Mouse (Mus musculus): ENCODE measurements at regions not wholly inside any gene's neighbourhood (a gene's known extent, or its start where the extent isn't known, plus 50 kb on each side); places are given as distances from the start of the nearest gene placed in this dataset.

DNA sequence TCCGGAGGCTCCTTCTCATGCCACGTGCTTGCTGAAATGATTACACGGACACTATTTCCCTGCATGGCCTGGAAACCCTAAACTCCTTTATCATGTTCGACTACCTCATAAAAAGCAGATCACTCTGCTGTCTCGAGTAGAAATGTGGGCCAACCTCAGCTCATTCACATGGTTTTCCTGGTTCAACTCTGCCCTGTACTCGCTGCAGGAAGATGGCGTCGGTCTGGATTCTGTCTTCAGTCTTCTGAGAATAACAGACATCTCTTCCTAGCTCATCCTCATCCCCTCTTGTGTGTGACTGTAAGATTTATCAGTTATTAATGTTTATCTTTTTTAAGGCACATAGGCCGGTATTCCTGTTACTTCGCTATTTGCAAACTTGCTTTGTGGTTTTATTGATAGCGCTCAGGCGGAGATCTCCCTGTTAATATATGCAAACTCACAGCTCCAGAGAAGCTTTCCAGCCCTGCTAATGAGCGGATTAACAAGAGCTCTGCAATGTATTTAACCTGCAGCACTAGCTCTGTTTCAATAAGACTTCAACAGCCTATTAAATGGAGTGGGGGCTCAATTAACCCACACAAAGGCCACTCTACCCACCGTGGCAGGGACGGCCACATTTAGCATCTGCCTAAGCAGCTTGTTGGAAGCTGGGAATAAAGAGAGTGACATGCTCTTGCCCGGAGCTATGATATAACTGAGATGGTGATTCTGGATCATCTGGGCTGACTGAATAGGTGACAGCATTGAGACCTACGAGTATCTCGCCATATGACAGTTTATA, 159.5 kb upstream of the Eomes start:
- DNase-seq (ENCODE audit: extremely low spot score in 1 of 2, low spot score in 1 of 2), result no peak

DNA sequence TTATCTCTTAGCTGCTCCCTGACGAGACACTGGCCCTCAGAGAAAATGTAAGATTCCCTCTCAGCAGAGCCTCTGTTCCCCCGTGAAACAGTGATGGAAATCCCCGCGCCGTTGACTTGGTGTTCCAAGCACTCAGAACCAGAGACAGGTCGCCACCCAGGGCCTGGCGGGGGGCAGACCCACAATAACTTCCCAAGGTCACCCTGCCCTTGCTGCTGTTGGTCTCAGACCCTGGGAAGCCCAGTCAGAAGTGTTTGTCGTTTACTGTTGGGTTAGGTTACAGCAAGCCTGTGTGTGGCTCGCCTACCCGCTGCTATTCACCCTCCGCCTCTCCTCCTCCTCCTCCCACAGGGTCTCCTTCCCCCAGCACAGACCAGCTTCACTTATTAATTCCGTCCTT, 154.2 kb upstream of the Eomes start:
- no peak for DNase-seq (ENCODE audit: extremely low spot score in 1 of 2, low spot score in 1 of 2)

DNA sequence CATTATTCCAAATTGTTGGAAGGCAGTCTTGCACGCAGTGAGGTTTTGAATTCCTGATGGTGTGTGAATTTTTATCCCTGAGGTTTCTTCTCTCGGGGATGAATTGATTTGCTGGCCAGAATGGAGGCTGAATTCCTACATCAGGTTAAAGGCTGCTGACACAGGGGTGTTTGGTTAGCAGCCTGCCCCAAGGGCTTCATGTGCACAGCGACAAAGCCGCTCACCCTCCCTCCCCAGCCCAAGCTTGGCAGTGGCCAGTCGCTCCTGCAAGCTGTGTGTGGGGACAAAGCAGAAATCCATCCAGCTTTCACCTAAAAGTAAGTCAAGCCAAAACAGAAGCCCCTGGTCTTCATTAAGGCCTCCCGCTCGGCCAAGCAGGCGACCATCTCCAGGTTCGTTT, 151.4 kb upstream of the Eomes start:
- DNase-seq (ENCODE audit: extremely low spot score in 1 of 2, low spot score in 1 of 2), result no peak

DNA sequence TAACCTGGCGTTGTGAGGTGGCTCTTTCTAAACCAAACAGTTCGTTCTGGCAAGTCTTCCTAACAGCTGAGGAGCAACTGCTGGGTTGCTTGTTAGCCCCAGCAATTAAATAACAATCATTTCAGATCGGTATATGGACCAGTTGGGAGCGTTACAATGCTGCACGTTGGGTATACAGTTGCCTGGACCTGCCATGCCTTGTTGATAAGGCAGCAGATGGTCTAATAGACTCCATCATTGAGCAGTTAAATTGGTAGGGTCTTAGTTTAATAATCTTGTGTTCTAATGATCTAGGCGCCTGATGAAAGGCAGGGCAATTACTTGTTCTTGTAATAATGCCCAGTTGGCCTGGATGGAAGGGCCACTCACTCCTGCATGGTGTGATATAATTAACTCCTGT, 150.1 kb upstream of the Eomes start:
- no peak for DNase-seq (ENCODE audit: extremely low spot score in 1 of 2, low spot score in 1 of 2)

DNA sequence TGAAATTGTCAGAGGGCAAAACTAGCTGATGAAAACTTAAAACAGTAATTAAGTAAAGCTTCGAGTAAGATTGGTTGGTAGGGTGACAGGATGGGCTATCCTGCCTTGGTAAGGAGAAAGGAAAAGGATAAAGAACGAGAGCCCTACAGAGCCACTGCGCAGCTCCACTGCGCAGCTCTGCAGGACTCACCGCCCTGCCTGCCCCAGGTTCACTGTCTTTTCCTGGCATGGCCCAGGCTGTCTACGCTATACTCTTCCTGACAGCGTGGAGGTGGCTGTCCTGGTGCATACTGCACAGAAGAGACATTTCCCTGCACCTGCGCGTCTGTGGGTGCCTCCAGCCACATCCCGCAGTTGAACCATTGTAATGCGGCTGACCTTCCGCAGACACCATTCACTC, 136.6 kb upstream of the Eomes start:
- no peak for DNase-seq (ENCODE audit: extremely low spot score in 1 of 2, low spot score in 1 of 2)

DNA sequence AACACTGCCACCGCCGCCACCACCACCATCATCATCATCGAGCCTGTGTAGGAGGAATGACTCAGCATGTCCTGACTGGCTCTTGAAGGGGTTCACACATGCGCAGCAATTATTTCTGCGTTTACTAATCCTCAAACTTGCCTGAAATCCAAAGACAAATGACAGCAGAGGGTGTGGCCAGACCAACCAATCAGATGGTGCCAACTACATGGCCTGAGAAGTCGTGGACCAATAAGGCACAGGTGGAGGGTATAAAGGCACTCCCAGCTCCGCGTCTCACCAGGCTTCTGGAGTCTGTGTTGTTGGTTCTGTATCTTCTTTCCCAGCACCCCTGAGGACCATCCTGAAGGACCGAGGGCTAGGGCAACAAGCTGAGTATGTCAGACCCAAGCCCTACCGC, 123.1 kb upstream of the Eomes start:
- no peak for DNase-seq (ENCODE audit: extremely low spot score in 1 of 2, low spot score in 1 of 2)

DNA sequence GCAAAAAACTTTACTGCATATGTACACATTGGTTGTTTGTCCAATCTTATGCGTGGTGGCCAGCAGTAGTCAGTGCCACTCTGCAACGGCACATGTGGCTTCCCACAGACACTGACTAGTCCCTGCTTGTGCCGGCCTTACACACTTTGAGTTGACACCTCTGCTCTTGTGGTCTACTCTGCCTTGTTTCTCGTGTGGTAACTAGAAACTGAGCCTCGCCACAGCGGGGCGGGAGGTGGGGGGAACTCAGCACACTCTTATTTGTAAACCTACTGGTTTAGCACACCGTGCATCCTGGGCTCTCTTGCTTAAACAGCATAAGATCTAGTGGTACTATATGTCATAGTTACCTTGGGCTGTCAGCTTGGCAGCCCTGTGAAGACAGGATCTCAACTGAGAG, 120.6 kb upstream of the Eomes start:
- no peak for DNase-seq (ENCODE audit: extremely low spot score in 1 of 2, low spot score in 1 of 2)

DNA sequence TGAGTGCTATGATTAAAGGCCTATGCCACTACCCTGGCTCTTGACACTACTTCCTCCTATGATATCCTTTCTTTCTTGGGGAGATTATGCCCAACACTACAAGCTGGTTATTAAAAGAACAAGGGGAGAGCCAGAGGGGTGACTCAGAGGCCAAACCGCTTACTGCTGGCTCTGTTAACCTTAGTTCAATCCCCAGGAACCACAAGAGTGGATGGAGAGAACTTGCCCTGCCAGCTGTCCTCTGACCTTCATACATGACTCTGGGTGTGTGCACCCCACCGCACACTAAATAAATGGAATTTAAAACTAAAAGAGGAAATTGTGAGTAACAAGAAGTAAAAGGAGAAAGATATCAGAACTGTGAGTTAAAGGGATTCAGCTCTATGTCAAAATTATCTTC, 114.1 kb upstream of the Eomes start:
- DNase-seq (ENCODE audit: extremely low spot score in 1 of 2, low spot score in 1 of 2), result no peak

DNA sequence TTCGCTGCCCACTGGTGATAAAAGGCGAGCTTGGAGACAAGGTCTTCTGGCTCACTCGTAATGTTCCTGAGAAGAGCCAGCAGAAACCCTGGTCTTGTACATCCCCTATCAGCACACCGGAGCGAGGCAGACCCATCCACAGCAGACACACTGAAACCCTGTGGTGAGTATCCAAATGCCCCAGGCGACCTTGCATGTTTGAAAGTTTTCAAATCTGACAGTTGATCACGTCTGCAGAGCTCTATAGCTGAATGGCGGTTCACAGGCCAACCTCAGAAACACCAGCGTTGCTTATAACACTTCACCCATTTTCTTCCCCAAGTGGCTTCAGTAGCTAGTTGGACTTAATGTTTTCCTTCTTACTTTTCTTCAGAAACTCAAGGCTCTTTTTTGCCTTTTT, 112.6 kb upstream of the Eomes start:
- no peak for DNase-seq (ENCODE audit: extremely low spot score in 1 of 2, low spot score in 1 of 2)

DNA sequence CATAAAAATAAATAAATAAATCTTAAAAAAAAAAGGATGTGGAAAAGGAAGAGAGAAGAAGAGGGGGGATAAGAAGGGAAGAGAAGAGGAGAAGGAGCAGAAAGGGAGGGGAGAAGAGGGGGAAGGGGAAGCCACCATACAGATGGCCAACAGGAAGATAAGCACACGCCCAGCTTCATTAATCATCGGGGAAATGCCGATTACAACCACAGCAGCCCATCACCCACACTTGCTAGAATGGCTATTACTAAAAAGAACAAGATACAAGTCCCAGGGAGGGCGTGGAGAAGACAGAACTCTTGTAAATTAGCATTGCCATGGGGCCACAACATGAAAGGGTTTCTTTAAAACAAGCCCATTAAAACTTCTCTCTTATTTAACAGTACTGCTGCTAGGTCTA, 110.7 kb upstream of the Eomes start:
- DNase-seq (ENCODE audit: extremely low spot score in 1 of 2, low spot score in 1 of 2), result no peak

DNA sequence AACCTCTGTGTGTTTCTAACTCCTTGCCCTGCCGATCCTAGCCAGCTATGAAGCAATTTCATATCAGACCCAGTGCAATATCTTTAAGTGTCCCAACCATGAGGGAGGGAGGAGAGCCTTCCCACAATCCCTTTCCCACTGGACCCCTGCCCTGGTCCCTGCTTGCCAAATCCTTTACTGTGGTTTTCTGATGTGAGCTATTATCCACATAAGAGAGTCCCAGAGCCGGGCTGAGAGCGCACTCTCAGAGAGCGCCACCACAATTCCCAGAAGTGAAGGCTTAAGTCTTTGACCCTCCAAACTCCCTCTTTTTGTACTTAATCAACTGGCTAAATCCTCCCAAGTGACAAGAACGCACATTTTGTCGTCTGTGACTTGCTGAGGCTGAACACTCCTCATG, 107.4 kb upstream of the Eomes start:
- no peak for DNase-seq (ENCODE audit: extremely low spot score in 1 of 2, low spot score in 1 of 2)

DNA sequence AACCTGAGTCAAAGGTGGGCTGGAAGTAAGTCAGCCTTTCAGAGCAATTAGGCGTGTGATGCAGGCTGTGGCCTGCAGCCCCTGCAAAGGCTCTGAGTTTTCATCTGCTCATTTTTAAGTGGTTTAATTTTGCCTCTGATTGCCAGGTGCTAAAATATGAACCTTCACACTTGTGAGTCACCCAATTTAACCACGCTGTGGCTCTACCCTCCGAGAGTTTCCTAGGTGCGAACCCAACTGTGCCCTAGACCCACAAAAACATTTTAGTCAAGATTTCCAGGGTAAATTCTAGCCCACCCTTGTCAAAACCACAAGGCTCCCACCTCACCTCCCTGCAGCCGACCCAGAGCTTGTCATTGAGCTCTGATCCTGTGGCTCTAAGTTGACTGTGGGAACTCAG, 103.3 kb upstream of the Eomes start:
- DNase-seq (ENCODE audit: extremely low spot score in 1 of 2, low spot score in 1 of 2), result no peak

DNA sequence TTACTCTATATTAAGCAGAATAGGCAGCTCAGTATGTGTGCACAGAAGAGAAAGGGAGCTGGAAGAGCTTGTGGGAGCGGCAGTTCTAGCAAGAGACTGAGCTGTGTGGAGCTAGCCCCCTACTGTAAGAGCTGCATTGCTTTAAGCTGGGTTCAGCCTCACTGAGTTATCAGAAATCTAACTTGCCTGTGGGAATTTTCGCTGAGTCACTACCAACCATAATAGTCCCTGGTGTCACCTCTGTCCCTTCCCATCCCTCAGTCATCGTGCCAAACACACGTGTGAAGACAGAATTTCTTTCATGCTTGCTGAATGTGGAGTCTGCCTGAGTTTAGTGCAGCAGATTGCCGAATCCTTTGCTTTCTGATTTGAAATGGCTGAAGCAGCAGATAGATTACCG, 99.0 kb upstream of the Eomes start:
- peak in 1 of 2 experiments; percentile 10 for DNase-seq (ENCODE audit: extremely low spot score in 1 of 2, low spot score in 1 of 2)

DNA sequence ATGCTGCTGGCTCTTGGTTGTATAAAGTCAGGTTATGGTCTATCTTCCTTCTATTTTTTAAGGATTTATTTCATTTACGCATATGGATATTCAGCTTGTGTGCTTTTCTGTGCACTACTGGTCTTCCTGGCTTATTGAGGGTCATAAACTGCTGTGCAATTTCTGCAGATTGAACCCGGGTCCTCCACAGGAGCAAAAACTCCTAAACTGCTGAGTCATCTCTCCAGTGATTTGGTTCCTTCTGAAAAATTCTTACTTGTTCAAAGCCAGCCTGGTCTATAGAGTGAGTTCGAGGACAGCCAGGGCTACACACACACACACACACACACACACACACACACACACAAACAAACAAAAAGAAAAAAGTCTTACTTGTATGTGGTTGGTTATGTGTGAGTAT, 95.5 kb upstream of the Eomes start:
- DNase-seq (ENCODE audit: extremely low spot score in 1 of 2, low spot score in 1 of 2), result no peak

DNA sequence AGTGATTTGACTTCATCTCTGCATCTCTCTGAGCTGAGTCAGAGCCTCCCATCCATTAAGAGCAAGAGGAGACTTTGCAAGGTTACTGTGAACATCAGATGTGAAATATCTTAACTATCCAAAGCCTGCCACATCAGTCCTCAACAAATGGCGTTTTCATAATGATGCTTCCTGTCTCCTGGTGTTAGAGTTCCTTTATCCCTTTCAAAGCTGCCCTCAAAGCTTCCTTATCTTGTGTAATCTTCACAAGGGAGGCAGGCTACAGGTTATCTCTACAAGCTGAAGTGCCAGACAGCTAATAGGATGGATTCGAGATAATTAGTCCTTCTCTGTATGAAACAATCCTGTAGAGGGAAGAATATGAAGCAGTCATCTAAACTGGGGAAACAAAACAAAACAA, 93.4 kb upstream of the Eomes start:
- no peak for DNase-seq (ENCODE audit: extremely low spot score in 1 of 2, low spot score in 1 of 2)

DNA sequence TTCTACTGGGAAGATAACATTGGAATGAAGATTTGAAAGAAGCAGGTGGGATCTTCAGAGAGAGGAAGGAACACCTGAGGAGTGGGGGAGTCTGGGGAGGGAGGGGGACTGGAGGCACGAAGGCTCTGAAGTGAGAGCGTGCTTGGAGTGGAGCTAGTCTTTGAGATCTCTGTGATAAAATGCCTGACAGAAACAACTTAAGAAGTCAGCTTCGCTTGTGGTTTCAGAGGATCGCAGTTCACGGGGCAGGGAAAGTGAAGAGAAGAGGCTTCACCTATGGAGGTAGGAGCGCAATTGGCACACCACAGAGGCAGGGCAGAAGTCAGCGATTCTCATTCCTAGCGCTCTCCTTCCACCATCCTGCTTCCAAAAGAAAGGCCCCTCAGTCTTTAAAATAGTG, 90.4 kb upstream of the Eomes start:
- DNase-seq (ENCODE audit: extremely low spot score in 1 of 2, low spot score in 1 of 2), result no peak

DNA sequence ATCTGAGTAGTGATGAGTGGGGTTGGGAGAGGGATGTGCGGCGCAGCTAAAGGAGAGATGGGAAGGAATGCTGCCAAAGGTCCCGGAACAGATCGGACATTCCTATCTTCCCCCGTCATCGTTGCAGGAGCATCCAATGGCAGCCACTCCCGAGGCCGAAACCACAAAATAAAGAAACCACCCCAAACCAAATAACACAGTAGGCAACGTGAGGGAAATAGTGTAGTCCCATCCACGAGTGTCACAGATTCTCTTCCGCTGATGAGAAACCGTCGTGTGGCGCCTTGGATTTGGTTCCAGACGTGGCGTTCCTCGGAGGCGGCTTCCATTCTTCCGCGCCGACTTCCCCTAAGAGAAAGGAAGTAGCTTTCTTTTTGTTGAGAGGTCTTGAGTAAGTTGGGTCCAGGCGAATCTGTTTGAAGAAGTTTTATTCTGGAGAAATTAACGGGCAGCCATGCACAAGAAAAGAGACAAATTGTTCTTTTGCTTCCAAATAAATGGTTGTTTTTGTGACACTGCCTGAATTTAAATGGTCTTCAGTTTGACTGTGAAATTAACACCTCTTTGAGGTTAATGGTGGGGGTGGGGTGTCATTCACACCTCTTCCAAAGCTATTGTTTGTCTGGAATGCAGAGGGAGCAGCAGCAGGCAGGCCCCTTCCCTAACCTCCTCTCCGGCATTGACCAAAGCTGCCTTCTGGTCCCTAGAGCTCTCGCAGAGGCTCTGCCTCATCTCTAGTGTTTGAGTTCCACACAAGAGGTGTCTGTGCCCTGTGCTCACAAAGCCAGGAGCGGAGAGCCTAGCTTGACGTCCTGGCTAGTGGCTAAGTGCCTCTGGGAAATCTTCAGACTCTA, 88.3 kb upstream of the Eomes start:
- no peak for DNase-seq (ENCODE audit: extremely low spot score in 1 of 2, low spot score in 1 of 2)

DNA sequence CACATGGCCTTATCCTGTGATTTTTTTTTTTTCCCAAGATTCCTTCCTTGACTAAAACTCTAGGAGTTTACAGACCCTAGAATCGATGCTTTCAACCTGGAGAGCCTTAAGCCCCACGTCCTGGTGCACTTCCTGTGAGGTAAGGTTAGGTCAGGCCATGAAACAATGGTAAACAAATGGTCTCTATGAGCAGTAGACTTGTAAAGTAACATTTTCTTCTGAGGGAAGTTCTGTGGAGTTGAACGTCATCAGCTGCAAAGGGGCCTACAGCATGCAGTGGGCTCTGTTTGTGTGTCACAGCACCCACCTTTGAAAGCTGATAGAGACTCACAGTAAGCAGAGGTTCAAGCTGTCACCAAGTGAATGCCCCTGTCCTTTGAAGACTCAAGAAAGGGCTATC, 87.3 kb upstream of the Eomes start:
- no peak for DNase-seq (ENCODE audit: extremely low spot score in 1 of 2, low spot score in 1 of 2)

DNA sequence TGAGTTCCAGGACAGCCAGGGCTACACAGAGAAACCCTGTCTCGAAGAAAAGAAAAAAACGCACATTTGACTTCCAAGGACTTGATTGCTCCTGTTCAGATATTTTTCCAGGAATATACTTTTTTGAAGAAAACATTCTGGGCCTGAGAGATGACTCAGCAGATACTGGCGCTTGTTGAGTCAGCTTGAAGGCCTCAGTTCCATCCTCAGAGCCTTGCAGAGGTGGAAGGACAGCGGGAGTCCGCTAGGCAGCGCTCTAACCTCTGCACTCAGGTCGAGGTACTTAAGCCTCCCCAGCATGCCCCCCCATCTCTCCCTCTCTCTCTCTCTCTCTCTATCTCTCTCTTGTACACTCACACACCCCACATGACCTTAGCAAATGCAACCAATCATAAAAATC, 86.3 kb upstream of the Eomes start:
- no peak for DNase-seq (ENCODE audit: extremely low spot score in 1 of 2, low spot score in 1 of 2)

DNA sequence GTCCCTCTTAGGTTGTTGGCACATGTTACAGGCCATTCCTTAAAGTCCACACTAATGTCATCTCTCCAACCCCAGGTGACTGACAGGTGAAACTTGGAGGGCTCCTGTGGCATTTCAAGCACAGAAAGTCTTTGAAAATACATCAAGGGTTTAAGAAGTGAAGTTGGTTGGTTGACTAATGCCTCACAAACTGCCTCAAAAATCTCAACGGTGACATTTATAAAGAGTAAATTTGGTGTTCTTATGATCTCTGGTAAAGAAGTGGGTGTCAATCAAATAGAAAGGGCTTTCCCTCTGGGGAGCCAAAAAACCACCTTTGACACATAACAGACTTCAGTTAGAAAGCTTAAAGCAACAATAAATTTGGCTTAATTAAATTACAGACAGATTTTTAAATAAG, 85.2 kb upstream of the Eomes start:
- no peak for DNase-seq (ENCODE audit: extremely low spot score in 1 of 2, low spot score in 1 of 2)

DNA sequence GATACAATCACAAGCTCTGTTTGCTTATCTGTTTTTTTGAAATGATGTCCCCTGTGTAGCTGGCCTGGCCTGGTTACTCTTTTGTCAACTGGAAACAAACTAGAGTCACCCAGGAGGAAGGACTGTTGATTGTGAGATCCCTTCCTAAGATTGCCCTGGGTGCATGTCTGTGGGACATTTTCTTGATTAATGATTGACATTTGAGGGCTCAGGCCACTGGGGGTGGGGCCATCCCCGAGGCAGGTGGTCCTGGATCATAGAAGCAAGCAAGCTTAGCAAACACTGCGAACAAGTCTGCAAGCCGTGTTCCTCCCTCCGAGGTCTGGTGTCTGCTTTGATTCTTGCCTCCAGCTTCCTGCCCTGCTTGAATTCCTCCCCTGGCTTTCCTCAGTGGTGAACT, 84.4 kb upstream of the Eomes start:
- no peak for DNase-seq (ENCODE audit: extremely low spot score in 1 of 2, low spot score in 1 of 2)

DNA sequence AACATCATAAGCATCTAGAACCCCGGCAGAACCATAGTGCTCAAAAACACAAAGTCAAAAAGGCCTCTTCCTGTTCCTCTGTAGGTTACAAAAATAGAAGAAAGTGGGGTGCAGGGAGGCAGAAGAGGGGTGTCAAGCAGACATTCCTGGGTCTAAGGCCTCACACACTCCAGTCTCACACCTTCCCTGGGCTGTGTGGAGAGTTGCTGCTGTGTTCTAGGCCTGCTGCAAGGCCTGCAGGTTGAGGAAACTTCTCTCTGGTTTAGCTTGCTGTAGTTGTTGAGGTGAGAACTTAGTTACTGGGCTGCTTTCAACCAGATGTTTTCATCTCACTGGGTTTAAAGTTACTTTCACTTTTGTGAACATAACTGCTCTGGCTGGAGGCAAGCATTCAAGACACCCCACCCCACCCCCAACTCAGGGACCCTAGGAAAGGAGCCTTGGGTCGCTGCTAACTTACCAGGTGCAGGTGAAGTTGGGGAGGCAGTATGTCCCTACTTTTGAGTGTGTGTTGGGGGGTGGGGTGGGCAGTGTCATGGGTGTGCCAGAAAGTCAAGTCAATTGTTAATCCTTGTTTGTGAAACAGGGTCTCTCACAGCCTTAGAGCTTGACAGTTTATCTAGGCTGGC, 81.5 kb upstream of the Eomes start:
- DNase-seq (ENCODE audit: extremely low spot score in 1 of 2, low spot score in 1 of 2), result no peak
